Mouse (Mus musculus) gastrocnemius, adult 8-10 months (tissue): ENCODE measurements around the gene Mief2. TPM values are rescaled to one million over a fixed set of nuclear protein-coding genes. Genes with fewer than 3 reads are reported as not detected.

Source experiments
- DNase-seq, 2 experiments: peaks; one replicate each; pipeline ENCODE4 v3.0.0; 2022; ENCODE audit warnings: low spot score in 2 of 2
- total RNA-seq, 4 experiments: library from RNA; stranded (reverse); gene quantifications; 2 replicates each; pipeline ENCODE4 v1.2.4; 2022

The Mief2 gene
- 10 to 100 TPM; 80.3 to 94.0 (median 84.3) TPM for total RNA-seq

- peak; percentile 90 to 93 for DNase-seq
These were observed at the start of gene Mief2 for GRCm38 (mm10) chr11:60728260-60728761. Mief2 (plus strand) TSS chr11:60728398.

GRCm38 (mm10) chr11:60696165-60696564 lies 32.0 kb upstream of the Mief2 start:
- DNase-seq = no peak

- no peak for DNase-seq
These were observed 30.6 kb upstream of the Mief2 start for GRCm38 (mm10) chr11:60697561-60697960.

GRCm38 (mm10) chr11:60698806-60699523 lies 29.2 kb upstream of the Mief2 start:
- DNase-seq = peak; percentile 53 to 57

- peak; percentile 72 to 78 for DNase-seq
These were observed 28.6 kb upstream of the Mief2 start, which contains the start of gene Llgl1 for GRCm38 (mm10) chr11:60699524-60700075. Llgl1 (plus strand) TSS chr11:60699723.

GRCm38 (mm10) chr11:60700320-60701185 lies 27.6 kb upstream of the Mief2 start:
- peak; percentile 2 to 3 for DNase-seq

GRCm38 (mm10) chr11:60701611-60702010 lies 26.6 kb upstream of the Mief2 start:
- peak; percentile 1 to 4 for DNase-seq

DNA sequence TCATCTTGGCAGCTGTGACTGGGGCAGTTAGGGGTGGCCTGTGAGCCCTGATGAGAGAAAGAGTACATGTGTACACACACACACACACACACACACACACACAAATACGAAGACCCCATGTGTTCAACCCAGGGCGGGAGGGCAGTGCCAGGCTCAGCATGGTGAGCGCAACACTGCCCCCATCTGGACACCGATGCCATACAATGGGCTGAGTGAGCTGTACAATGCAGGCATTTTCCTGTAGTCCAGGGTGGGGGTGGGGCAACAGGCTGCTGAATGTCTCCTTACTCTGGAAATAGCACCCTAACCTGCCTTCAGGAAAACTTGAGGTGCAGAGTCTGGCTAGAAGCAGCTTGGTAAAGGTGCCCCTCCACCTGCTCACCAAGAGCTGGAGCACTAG lies 25.1 kb upstream of the Mief2 start:
- peak; percentile 16 to 19 for DNase-seq

GRCm38 (mm10) chr11:60704023-60704880 lies 23.9 kb upstream of the Mief2 start:
- DNase-seq = peak in 1 of 2 experiments; percentile 2

DNA sequence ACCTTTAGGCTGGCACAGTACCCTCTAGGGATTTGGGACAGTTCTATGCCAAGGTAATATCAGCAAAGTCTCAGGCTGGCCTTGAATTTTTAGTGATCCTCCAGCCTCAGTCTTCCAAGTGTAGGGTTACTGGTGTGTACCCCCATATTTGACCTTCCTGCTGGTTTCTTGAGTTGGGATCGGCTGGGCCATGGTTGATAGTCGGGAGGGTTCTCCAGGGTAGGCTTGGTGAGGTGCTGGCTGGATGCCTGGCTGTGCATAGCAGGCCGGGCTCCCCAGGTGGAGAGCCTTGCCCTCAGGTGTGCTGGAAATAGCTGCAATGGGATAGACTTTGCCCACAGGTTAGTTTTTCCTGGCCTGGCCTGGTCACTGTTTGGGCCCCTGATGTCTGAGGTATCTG lies 22.9 kb upstream of the Mief2 start:
- peak in 1 of 2 experiments; percentile 2 for DNase-seq

GRCm38 (mm10) chr11:60706076-60706475 lies 22.1 kb upstream of the Mief2 start:
- DNase-seq = peak in 1 of 2 experiments; percentile 2

GRCm38 (mm10) chr11:60706696-60707480 lies 21.3 kb upstream of the Mief2 start:
- DNase-seq = peak in 1 of 2 experiments; percentile 3

DNA sequence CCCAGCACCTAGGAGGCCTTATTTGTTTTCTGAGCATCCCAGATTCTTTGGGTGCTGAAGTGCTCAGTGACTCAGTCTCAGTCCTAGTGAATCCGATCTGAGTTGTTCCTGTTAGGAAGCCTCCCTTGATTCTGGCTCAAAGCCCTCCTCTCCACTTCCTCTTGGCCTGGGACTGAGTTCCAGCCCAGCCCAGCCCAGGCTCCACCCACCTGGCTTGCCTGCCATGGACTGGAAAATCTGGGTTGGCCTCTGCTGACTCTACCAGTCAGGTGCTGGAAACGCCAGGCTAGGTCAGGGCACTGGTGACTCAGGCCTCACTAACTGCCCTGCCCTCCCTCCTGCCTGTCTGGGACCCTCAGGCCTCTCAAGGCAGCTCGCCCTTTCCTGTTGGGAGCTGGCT lies 20.5 kb upstream of the Mief2 start:
- DNase-seq = peak; percentile 95 to 96

GRCm38 (mm10) chr11:60708631-60709030 lies 19.6 kb upstream of the Mief2 start:
- peak in 1 of 2 experiments; percentile 4 for DNase-seq

- peak in 1 of 2 experiments; percentile 3 for DNase-seq
These were observed 18.4 kb upstream of the Mief2 start for GRCm38 (mm10) chr11:60709481-60710465.

- DNase-seq = peak in 1 of 2 experiments; percentile 3
These were observed 17.0 kb upstream of the Mief2 start for GRCm38 (mm10) chr11:60711218-60711617.

DNA sequence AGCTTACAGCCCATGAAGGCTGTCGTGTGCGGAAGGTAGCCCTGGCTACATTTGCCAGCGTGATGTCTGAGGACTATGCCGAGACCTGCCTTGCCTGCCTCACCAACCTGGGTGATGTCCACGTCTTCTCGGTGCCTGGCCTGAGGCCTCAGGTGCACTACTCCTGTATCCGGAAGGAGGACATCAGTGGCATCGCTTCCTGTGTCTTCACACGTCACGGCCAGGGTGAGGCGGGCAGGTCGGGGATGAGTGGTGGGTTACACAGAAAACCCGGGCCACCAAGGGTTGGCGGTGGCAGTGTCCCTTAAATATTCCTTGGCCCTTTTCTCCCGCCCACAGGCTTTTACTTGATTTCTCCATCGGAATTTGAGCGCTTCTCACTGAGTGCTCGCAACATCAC lies 16.2 kb upstream of the Mief2 start:
- DNase-seq = no peak

DNA sequence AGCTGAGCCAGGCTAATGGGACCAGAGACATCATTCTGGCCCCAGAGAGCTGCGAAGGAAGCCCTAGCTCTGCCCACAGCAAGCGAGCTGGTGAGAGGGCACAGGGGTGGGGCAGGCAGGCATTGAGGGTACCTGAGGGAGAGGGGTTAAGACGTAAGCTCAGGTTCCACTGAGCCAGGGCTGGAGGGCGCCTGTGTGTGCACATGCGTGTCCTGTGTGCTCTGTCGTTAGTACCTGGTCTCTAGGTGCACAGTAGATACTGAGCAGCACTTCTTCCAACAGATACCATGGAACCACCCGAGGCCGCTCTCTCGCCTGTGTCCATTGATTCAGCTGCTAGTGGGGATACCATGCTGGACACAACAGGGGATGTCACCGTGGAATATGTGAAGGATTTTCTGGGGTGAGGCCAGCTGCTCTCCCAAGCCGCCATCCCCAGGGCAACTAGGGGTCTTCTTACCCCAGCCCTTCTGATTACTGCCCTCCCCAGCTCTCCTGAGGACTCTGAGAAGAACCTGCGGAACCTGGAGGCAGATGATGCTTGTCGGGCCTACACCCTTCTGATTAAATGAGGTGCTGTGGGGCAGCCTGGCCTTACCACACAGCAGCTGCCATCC lies 15.5 kb upstream of the Mief2 start:
- DNase-seq = peak in 1 of 2 experiments; percentile 2
